Mouse (Mus musculus) lung, postnatal 0 days (tissue): ENCODE data around the gene Mta3. TPM values are rescaled to one million over a fixed set of nuclear protein-coding genes. Genes with fewer than 3 reads are reported as not detected.
A peak's percentile ranks its signal among the peaks of the same experiment; 100 is the strongest.

Experiments
- ATAC-seq: fragments of 200-750 bp; cut with Nextera tagmentation; 2 replicates; pipeline ENCODE4 v1.8.0; 2017; ENCODE audit warnings: moderate library complexity
- DNase-seq: peaks from one replicate; pipeline ENCODE4 v3.0.0-alpha.2; 2016; ENCODE audit warnings: low spot score
- H3K27ac ChIP-seq: fragments of 300-500 bp; sonication (generic); 2 replicates; pipeline ENCODE4 v1.5.1; 2014; ENCODE audit warnings: antibody characterized with exemption, mild to moderate bottlenecking, low read length, mixed read lengths
- H3K27me3 ChIP-seq: fragments of 300-500 bp; sonication (generic); replicated peaks from 2 replicates; pipeline ENCODE4 v1.6.1; 2014; ENCODE audit warnings: low read length, mixed read lengths; ENCODE audit not compliant: insufficient read depth
- H3K36me3 ChIP-seq: fragments of 300-500 bp; sonication (generic); 2 replicates; pipeline ENCODE4 v1.6.1; 2014; ENCODE audit warnings: low read length, mixed read lengths; ENCODE audit not compliant: insufficient read depth
- H3K4me1 ChIP-seq: fragments of 300-500 bp; sonication (generic); 2 replicates; pipeline ENCODE4 v1.6.1; 2014; ENCODE audit warnings: antibody characterized with exemption, low read depth, low read length, mixed read lengths; ENCODE audit not compliant: insufficient read depth
- H3K4me2 ChIP-seq: fragments of 300-500 bp; sonication (generic); replicated peaks from 2 replicates; pipeline ENCODE4 v1.6.1; 2014; ENCODE audit warnings: low read depth, mild to moderate bottlenecking, low read length, moderate library complexity, mixed read lengths
- H3K4me3 ChIP-seq: fragments of 300-500 bp; sonication (generic); 2 replicates; pipeline ENCODE4 v1.5.1; 2014; ENCODE audit warnings: low read depth, low read length
- H3K9ac ChIP-seq: fragments of 300-500 bp; sonication (generic); replicated peaks from 2 replicates; pipeline ENCODE4 v1.6.1; 2014; ENCODE audit warnings: low read depth, mild to moderate bottlenecking
- H3K9me3 ChIP-seq: fragments of 300-500 bp; sonication (generic); 2 replicates; pipeline ENCODE4 v1.6.1; 2016; ENCODE audit warnings: low read length, mixed read lengths
- CTCF ChIP-seq: IDR thresholded peaks from 2 replicates; pipeline ENCODE4 v1.5.1; 2016; ENCODE audit warnings: antibody characterized with exemption, mild to moderate bottlenecking
- EP300 ChIP-seq: IDR thresholded peaks from 2 replicates; pipeline ENCODE4 v1.6.1; 2016; ENCODE audit warnings: antibody characterized with exemption, mild to moderate bottlenecking, control low read depth
- WGBS: fragments of 180-500 bp; shearing (Covaris S2); extraction: QIAGEN DNeasy Blood & Tissue Kit; methylation state at CpG from one replicate; pipeline ENCODE4 v1.1.7; 2014; 5-methylcytosine and 5-hydroxymethylcytosine counted together
- polyA plus RNA-seq: library from polyadenylated mRNA; unstranded; fragments of >200 nt; fragmentation: Nextera tagmentation; extraction: Ambion mirVana; gene quantifications from 2 replicates; pipeline ENCODE4 v1.2.1, GENCODE M21; 2015

Mta3 gene
- polyA plus RNA-seq, 1 experiment from 2014 or later: 32.0 TPM

DNA sequence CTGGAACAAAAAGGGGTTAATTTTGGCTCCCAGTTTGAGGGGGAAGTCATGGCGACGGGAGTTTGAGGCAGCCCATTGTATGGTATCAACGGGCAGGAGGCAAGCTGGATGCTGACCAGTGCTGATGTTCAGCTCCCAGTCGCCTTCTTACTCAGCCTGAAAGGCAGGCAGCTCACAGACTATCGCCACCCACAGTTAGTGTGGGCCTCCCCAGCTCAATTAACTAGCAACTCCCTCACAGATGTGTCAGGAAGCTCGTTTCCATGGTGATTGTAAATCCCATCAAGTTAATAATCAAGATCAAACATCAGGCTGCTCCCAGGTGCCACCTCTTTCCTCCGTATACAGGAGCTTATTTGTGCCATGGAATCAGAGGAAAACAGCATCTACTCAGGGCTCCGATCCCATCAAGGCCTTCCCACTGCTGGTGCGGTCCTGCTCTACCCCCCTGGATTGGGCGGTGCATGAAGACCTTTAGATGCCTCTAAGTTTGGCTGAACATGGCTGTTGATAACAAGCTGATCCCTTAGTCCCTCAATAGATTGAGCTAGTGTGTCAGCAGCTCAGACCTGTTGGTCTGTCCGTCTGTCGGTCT is 143.2 kb downstream of the Mta3 start:
- Histone ChIP-seq H3K27ac (no peak overlapping the region), H3K4me2 (no peak overlapping the region), H3K36me3 (no peaks in the 10 kb centered on the region), H3K4me1 (no peaks in the 10 kb centered on the region; the same call in 1 of the 2 replicates), H3K4me3 (no peak overlapping the region), H3K27me3 (no peaks in the 10 kb centered on the region), H3K9ac (no peak overlapping the region), H3K9me3 (no peaks in the 10 kb centered on the region)
- no peak for ATAC-seq
- no peak for TF ChIP-seq CTCF
- no peak for TF ChIP-seq EP300
- no peak for DNase-seq
- 72% methylated on average over 12 of the region's 12 CpGs for WGBS

DNA sequence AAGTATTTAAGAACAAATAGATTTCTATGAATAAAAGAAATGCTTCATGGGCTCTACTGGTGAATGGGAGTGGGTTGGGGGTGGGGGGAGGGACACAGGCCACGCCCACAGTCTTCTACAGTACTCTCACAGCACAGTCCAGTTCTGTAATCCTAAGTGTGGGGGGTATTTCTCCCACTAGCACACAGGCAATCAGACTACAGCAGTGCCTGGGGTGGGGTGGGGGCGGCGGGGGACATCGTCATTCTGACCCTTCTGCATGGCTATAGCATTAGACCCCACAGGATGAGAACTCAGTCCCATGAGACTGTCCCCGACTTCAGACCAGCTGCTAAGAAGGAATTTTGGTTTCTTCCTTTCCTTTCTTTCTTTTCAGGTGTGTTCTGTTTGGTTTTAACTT is 143.8 kb downstream of the Mta3 start:
- Histone ChIP-seq H3K4me3 (no peak overlapping the region), H3K4me1 (no peaks in the 10 kb centered on the region; the same call in 1 of the 2 replicates), H3K27me3 (no peaks in the 10 kb centered on the region), H3K4me2 (no peak overlapping the region), H3K36me3 (no peaks in the 10 kb centered on the region), H3K9me3 (no peaks in the 10 kb centered on the region), H3K9ac (no peak overlapping the region), H3K27ac (no peak overlapping the region)
- DNase-seq: no peak
- TF ChIP-seq CTCF (no peak), EP300 (no peak)
- WGBS: 72% methylated on average over 5 of the region's 5 CpGs
- ATAC-seq: no peak

DNA sequence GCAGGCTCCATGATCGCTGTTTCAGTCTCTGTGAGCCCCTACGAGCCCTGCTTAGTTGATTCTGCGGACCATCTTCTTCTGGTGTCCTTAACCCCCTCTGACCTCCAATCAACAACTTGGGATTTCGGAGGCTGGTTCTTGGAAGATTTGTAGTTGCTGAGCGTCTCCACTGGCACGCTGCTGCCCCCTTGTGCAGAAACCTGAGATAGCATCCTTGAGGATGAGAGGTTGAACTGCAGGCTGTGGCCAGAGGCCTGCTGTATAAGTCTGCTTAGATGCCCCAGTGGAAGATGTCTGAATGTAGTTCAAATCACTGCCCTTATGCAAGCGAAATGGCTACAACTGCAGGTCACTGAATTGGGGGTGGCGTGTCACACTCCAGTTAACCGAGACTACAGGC is 144.5 kb downstream of the Mta3 start:
- DNase-seq: peak; percentile 86
- Histone ChIP-seq H3K27me3 (no peaks in the 10 kb centered on the region), H3K4me1 (no peaks in the 10 kb centered on the region; the same call in 1 of the 2 replicates), H3K9ac (no peak overlapping the region), H3K9me3 (no peaks in the 10 kb centered on the region), H3K4me2 (0 out of 2 replicates have a peak overlapping the region, but pooled peaks have one; percentile 19), H3K36me3 (no peaks in the 10 kb centered on the region), H3K27ac (no peak overlapping the region), H3K4me3 (no peak overlapping the region)
- ATAC-seq: peak; percentile 31
- WGBS: 15% methylated on average over 9 of the region's 9 CpGs
- TF ChIP-seq CTCF (peak; percentile 96), EP300 (no peak)

DNA sequence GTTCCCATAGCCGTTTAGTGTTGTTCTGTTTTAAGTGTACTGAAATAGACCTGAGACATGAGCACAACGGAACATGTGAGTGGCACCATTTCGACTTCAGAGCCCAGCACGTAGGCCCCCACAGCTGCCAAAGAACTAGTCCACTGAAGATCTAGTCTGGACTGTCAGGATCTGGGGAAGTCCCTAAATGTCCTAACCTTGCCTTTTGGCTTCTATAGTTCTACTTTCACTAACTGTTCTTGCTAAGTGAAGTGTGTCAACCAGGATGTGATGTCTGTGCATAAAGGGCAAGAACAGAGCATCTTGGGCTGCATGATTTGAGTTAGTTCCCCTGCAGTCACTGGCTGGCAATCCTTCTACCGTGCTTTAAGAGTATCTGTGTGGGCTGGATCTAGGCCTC is 144.9 kb downstream of the Mta3 start:
- Histone ChIP-seq H3K4me3 (no peak overlapping the region), H3K27me3 (no peaks in the 10 kb centered on the region), H3K4me2 (no peak overlapping the region), H3K27ac (no peak overlapping the region), H3K9me3 (no peaks in the 10 kb centered on the region), H3K36me3 (no peaks in the 10 kb centered on the region), H3K4me1 (no peaks in the 10 kb centered on the region; the same call in 1 of the 2 replicates), H3K9ac (no peak overlapping the region)
- ATAC-seq: no peak
- no peak for DNase-seq
- WGBS: 73% methylated on average over 5 of the region's 5 CpGs
- TF ChIP-seq EP300: no peak
- TF ChIP-seq CTCF: no peak

DNA sequence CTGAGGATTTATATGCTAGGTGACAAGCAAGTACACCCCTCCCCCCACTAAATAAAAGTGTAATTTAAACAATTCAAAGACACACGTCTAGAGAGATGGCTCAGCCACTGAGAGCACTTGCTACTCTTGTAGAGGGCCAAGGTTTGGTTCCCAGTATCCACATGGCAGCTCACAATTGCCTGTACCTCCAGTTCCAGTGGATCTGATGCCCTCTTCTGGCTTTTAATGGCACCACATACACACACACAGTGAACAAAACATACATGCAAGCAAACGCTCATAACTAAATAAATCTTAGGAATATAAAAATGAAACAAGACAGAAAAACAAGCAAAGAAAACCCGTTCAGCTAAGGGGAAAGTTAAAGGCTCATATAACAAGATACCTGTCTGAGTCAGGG is 147.9 kb downstream of the Mta3 start:
- WGBS: 43% methylated on average over 3 of the region's 3 CpGs
- DNase-seq: no peak
- H3K4me1 ChIP-seq: no peaks in the 10 kb centered on the region; the same call in 1 of the 2 replicates
- H3K27me3 ChIP-seq: no peaks in the 10 kb centered on the region
- H3K27ac ChIP-seq: no peak overlapping the region
- H3K9me3 ChIP-seq: no peaks in the 10 kb centered on the region
- no peak for ATAC-seq
- no peak overlapping the region for H3K9ac ChIP-seq
- H3K4me2 ChIP-seq: peak overlapping the region; percentile 11; the same call in 1 of the 2 replicates
- H3K36me3 ChIP-seq: no peaks in the 10 kb centered on the region
- H3K4me3 ChIP-seq: no peak overlapping the region
- TF ChIP-seq EP300 (no peak), CTCF (peak; percentile 32; the same call in 1 of the 2 replicates)

DNA sequence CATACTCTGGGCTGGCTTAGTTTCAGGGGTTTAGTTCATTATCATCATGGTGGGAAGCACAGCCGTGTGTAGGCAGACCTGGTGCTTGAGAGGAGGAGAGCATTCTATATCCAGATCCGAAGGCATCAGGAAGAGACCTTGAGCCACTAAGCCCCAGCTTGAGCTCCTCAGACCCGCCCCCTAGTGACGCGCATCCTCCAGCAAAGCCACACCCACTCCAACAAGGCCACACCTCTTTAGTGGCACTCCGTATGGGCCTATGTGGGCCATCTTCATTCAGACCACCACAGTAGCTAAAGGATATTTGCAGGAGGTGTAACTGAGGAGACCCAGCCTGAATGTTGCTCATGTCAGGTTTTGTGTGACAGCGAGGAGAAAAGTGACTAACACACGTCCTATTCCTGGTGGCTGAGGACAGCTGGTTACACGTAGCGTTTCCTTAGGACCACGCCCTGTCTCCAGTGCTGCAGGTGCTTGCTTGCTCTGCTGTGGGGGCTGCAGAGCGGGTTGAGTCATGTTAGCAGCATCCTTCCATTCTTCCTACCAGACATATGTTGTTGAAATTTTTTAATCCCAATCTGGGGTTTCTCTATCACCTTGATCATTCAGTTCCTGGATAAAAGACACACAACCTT is 148.4 kb downstream of the Mta3 start:
- H3K4me1 ChIP-seq: no peaks in the 10 kb centered on the region; the same call in 1 of the 2 replicates
- ATAC-seq: peak; percentile 65
- H3K27me3 ChIP-seq: no peaks in the 10 kb centered on the region
- H3K9me3 ChIP-seq: no peaks in the 10 kb centered on the region
- H3K9ac ChIP-seq: no peak overlapping the region
- TF ChIP-seq EP300 (no peak), CTCF (no peak; the same call in 1 of the 2 replicates)
- H3K36me3 ChIP-seq: no peaks in the 10 kb centered on the region
- H3K27ac ChIP-seq: no peak overlapping the region
- H3K4me2 ChIP-seq: peak overlapping the region; percentile 11; the same call in 1 of the 2 replicates
- 37% methylated on average over 12 of the region's 12 CpGs for WGBS
- DNase-seq: peak; percentile 66
- H3K4me3 ChIP-seq: no peak overlapping the region
